Mouse (Mus musculus) frontal cortex, postnatal 36 days (tissue): Measurements from ENCODE around the gene 1110032A03Rik.
A peak's percentile ranks its signal among the peaks of the same experiment; 100 is the strongest.

Source experiments
- DNase-seq, 2 experiments: peaks; one replicate each; pipeline ENCODE4 v3.0.0; 2022; ENCODE audit warnings: low spot score in 2 of 2

The 1110032A03Rik gene

DNA sequence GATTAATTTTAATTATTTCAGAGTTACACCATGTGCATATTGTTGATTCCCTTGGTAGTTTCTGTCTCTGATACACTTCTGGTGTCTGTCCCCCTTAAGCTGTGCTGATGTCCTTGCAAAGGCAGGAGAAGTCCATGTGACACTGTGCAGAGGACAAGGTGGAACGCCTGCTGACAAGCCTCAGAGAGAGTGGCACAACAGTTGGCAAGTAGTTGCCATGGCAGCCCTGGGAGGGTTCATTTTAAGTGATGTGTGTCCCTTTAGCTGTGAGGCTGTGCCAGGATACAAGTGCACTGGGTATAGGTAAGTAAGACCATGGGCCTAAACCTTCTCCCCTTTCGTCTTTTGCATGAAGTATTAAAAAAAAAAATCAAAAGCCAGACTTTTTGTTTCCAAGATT is 5.3 kb downstream of the 1110032A03Rik start:
- DNase-seq: no peak

DNA sequence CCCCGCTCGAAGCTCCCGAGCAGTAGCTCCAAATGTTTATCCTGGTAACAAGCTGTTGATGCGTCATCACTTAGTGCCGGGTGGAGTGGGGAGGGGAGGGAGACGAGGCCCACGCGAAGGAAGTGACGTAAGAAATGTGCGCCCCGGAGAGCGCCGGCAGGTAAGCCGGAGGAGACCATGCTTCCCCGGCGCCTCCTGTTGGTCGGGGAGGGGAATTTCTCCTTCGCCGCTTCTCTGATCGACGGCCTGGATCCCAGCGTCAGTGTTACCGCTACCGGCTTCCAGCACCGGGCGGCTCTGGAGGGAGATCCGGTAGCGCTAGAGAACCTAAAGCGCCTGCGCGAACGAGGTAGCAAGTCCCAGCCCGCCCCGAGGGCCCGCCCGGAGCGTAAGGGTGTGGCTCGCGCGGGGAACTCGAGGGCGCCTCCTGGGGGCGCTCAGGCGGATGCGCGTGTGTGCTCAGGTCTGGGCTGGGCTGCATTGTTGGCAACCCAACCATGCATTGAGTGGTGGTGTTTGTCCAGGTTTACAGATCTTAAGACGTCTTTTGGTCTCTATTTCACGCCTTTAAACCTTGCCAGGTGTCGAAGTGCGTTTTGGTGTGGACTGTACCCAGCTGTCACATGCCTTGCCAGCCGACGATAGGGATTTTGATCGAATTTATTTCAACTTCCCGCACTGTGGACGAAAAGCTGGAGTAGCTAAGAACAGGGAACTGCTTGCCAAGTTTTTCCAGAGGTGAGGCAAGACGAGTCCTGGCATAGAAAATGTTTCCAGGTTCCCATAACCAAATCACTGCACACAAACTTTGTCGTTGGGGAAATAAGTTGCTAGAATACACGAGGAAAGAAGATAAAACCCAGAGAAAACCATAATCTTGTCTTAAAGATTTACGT is 7.0 kb downstream of the 1110032A03Rik start, which contains the start of gene Fdxacb1:
Fdxacb1 (plus strand) TSS at position 130 of the 896 bp plus-strand sequence.
- DNase-seq: peak; percentile 99

DNA sequence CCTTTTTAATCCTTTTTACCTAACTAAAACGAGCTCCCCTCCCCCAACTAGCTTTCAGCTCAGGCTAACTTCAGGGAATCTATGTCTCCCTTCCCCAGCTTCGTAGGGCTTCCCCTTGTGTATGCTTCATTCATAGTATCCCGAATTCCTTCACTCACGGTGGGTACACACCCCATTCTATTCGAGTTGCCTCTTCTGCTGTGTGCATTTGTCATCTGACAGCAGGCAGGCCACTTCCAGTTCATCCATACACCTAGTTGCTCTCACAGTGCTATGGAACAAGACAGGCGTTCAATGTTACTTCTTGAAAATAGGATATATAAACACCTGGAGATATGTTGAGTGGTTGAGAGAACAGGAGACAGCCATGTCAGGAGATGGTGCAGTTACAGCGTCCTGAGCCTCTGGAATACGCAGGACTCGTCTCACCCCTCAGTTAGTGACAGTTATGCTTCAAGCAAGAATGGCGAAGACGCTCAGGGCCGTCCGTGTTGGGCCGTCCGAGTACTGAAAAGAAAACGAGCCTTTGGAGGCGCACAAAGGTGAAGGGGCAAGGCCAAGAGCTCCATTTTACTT is 7.7 kb downstream of the 1110032A03Rik start:
- DNase-seq: peak in 1 of 2 experiments; percentile 11

DNA sequence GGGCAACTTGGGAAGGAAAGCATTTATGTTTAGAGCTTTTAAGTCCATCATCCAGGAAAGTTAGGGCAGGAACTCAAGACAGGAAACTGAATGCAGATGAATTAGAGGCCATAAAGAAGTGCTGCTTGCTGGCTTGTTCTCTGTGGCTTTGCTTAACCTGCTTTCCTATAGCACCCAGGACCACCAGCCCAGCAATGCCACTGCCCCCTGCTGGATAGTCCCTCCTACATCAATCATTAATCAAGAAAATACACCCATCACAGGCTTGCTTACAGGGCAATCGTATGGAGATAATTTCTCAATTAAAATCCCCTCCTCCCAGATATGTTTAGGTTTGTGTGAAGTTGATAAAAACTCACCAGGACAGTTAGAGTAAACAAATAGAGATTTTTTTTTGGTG is 12.0 kb downstream of the 1110032A03Rik start:
- no peak for DNase-seq

DNA sequence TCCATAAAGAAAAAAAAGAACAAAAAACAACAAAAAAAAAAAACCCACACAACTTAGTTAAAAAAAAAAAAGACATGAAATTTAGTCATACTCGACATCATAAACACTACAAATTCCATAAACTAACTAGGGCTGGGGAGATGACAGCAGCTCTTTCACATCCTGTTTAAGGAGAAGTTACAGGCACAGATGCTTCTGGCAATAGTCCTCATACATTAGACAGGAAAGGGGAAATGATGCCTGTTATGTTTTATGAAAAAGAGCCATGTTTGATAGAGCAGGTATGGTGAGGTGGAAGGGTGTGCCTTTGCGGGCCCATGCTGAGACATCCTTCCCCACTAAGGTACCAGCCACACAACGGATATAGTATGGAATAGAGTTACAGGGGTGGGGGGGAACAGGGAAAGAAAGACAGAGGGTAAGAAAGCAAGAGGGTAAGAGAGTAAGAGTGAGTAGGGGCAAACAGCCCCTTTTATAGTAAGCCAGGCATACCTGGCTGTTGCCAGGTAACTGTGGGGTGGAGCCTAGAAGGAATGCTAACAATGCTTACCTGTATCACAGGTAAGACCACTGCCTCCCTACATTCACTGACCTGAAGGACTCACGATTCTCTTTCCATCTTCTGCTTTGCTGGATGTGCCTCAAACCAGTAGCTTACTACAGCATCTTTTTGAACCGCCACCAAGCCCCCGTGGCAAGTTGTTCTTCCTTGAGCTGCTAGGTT is 13.6 kb downstream of the 1110032A03Rik start:
- no peak for DNase-seq

DNA sequence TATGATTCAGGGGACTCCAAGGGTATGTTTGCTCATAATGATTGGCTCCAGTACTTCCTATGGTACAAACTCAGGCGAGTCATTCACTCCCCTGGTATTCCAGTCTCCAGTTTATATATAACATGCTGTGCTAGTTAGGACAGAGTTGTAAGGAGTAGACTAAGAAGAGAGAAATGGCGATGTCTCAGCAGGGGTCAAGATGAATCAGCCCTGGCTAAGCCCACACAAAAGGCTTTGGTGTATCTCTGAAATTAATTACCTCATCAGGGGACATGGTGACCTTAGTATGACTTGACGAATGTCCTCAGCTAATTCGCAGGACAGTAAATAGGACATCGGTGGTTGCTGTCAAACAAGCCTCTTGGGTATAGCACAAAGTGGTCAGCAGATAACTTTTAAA is 18.6 kb downstream of the 1110032A03Rik start:
- DNase-seq: no peak

DNA sequence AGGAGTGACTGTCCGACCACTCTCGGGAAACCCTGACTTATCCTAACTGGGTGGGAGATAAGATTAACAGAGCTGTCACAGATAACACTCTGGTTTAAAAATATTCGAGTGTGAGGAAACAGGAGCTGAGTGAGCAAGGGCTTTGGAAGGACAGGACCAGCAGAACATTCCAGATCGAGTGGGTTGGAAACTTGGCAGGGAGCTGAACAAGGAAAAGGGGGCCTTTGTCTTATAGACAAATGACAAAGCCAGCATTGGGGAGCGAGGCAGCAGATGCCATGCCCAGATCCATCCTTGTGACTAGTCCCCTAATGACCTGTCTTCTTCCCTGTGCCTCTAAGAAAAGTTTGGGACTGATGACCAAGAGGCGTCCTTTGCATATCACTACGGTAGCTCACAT is 21.4 kb downstream of the 1110032A03Rik start:
- DNase-seq: no peak

DNA sequence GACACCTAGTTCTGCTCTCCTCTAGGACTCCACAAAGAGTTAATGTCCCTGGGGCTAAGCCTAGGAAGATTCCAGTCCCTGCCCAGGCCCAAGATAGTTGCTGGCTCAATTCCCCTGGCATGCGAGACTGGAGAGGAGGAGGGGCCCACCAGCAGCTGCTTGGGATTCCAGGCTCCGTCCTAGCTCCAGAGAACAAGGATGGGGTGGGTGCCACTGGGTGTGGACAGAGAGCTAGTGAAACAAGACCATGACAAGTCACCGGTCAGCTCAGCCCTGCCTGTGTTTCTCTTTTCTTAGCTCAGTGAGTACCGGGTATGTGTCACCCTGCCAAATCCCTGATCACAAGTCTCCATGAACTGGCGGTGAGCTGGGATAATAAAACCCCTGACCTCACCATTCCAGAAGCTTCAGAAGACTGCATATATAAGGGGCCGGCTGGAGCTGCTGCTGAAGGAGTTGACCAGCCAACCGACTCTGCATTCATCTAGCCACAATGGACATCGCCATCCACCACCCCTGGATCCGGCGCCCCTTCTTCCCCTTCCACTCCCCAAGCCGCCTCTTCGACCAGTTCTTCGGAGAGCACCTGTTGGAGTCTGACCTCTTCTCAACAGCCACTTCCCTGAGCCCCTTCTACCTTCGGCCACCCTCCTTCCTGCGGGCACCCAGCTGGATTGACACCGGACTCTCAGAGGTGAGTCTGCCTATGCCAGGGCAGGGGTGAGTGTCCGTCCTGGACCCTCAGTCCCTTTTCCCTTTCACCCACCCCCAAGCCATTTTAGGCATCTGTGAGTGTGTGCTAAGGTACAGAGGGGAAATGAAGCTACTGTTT is 22.3 kb downstream of the 1110032A03Rik start:
- DNase-seq: peak; percentile 74 to 76

DNA sequence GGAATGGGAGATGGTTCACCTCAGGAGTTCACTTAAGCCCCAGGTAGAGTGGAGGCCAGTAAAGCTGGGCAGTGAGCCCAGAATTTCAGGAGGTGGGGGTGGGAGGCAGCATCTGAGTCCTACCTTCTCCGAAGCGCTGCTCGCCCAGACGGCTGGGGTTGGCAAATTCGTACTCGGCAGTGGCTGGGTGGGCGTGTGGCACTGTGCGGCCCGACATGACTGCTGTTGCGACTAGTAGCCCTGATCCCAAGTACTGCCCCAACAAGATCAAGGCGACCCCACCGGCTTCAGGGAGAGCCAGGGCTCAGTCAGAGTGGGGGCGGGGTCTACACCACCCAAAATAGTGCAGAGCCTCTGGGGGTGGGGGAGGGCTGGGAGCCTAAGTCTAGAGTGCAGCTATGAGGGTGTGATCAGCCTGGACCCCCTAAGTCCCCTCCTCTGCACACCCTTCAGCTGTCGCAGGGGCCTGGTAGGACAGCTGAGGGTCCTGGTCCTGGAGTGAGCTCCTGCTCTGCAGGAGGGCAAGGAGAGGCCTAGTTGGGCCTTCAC is 23.2 kb downstream of the 1110032A03Rik start, which contains the start of gene Hspb2:
Hspb2 (minus strand) TSS at position 301 of the 549 bp plus-strand sequence.
- DNase-seq: no peak

DNA sequence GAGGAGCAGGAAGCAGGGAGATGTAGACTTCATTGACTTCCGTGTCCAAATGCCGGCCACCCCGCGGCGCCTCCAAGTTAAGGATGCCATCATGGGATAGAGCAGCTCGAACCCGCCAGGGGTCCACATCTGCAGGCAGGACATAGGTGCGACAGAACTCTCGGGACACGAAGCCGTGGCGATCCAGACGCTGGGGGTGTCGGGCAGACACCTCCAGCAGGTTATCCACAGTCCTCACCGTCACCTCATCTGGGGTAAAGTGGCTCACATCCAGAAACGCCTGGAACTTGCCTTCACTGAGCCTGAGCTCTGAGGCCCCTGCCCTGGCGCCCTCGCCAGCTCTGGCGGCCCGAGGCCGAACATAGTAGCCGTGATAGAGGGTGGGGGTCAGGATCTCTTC is 24.0 kb downstream of the 1110032A03Rik start, which contains the start of gene Cryab:
Cryab (plus strand) TSS at position 3 of the 400 bp plus-strand sequence.
- no peak for DNase-seq

DNA sequence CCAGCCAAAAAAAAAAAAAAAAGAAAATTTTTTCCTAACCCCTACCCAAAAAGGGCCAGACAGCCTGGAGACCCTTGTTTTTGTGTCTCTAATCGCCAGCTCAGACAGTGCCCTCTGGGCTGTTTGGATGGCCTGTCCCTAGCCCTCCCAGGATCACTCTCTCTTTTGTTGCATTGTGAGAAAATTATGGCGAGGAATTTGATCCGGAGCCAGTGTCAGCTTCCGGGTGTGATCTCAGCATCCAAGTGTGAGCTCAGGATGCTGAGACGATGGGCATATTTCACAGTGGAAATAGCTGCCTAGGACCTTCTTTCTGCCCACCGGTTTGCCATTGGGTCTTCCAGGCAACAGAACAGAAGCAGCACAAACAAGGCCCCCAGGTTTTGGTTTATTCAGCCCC is 24.6 kb downstream of the 1110032A03Rik start:
- DNase-seq: no peak

DNA sequence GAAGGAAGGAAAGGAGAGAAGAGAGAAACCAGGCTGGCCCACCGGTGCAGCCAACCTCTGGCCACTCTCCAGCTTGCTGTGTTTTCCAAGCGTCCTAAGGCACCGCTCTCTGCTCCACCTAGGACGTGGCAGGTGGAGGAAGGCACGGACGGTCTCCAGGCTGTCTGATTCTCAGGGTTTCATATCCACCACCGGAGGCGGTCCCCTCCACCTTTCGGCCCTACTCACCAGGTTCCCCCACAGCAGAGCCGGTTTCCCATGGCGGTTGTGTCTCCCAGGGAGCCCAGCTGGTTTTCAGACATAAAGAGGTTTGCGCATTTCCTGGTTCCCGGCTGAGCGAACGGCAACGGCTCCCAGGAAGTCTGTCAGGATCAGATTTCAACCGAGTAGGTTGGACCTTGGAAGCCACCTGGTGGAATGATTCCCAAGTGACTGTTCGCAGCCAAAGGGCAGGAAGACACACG is 29.1 kb downstream of the 1110032A03Rik start, which contains the start of gene 2310030G06Rik:
2310030G06Rik (minus strand) TSS at position 323 of the 464 bp plus-strand sequence.
- no peak for DNase-seq

DNA sequence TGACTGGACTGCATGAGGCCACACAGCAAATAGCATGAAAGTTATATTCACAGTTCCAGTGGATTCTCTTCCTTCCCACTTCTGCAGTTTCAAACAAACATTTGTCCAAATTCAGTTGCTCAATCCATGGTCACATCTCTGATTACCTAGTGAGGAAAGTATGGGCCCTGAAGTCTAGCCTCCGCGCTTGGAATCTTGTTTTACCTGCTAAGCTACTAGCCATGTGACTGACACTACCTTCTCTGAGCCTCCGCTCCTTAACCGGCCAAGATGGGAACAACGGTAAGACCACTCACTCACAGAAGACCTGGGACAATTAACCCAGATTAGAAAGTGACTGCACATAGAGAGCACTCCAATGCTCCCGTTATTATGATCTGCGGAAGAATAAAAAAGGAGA is 29.5 kb downstream of the 1110032A03Rik start:
- no peak for DNase-seq

DNA sequence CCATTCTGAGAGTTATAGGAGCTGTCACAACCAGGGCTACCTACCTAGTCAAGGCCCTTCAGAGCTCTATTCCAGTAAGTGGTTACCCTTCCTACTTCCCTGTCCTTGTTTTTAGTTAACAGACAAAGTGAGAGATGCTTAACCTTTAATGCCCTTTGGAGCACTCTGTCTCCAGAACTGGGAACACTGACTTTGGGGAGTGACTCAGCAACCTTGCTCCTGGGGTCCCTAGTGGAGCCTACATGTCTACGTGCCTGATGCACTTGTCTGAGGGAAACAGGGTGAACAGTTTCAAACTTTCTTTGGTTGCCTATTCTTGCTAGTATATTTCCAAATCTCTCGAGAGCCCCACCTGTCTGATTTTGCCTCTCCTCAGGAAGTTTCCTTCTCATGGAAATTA is 32.6 kb downstream of the 1110032A03Rik start:
- DNase-seq: no peak

DNA sequence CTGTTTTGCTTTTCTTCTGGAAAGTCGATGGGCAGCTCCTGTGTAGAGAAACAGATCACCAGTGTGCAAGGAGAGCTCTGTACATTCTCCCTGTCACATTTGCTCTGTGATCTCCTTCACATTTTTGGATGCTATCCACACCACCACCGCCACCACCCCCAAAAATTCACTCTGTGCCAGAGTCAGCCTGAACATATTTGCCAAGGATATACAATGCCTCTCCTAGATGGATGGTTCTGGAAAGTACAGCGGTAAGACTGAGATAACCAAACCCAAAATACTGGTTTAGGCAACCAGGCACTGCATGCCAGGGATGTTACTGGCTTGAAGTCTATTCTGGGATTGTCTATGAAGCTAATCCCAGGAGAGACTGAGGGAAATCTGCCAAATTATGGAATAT is 33.1 kb downstream of the 1110032A03Rik start:
- DNase-seq: peak in 1 of 2 experiments; percentile 28

DNA sequence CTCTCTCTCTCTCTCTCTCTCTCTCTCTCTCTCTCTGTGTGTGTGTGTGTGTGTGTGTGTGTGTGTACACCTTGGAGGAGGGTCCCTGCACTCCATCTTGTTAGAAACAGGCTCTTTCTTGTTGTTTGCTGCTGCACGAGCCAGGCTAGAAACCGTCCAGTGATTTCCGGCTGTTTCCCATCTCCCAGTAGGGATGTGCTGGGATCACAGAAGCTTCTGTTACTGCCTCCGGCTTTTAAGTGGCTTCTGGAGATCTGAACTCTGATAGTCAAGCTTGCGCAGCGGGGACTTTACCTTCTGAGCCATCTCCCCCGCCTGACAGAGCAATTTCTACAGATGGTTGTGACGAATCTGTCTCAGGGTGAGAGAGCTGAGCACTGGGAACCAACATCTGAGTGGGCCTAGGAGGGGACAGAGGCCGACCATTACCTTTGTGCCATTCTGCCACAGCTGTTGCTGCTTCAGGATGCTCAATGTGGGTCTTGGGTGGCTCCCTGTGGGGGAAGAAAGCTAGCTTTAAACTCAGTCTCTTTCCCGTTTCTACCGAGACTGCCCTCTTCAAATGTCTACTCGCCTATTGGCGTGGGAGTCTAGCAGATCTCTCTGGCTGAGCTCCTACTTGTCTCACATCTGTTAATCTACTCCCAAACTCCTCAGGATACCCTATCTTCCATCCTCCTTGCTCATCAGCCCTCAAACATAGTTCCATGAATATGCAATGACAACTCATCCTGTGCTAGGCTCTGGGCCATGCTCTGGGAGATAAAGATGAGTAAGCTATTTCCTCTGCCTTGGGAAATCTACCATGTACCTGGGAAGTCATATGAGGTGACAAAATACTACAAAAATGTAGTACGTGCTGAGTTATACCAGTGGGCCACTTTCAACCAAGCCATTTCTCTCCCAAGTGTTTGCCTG is 34.2 kb downstream of the 1110032A03Rik start:
- DNase-seq: peak in 1 of 2 experiments; percentile 42

DNA sequence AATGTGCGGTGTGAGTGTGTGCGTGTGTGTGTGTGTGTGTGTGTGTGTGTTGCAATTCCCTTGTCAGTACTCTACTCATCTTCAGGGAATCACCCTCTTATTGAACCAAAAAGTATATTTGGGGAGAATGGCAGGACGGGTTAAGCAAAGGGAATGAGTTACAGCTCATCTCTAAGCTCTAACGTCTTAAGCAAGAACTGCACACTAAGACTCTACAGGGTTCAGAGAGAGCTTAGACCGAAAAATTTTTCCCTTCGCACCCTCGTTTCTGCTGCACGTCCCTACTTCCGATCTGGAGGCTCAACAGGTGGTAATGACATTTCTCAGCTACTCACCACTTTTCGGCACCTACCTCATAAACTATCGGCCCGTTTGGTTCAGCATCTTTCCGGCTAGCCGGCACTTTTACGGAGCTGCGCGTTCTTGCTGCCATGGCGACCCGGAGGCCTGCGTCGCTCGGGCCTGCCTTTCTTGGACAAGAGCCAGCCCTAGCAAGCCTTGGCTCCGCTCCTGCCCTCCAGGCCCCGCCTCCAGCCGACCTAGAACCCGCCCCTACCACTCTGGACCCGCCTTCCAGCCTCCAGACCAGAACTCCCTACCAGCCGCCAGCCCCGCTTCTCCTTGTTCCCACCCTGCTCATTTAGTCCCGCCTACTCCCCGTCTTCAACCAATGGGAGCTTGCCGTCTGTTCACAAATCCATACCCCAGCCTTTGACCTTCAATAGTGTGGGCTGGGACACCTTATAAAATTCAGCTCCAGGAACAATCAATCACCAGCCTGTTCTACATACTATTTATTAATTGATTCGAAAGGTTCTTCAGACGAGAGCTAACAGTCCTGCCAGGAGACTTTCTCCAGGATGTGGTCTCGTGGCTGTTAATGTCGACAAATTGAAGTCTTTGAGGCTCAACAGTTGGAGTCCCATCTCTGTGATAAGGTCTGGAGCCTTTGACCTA is 36.1 kb downstream of the 1110032A03Rik start, which contains the start of gene Dixdc1:
Dixdc1 (minus strand) TSS at position 604 of the 957 bp plus-strand sequence.
- DNase-seq: peak; percentile 89 to 91

DNA sequence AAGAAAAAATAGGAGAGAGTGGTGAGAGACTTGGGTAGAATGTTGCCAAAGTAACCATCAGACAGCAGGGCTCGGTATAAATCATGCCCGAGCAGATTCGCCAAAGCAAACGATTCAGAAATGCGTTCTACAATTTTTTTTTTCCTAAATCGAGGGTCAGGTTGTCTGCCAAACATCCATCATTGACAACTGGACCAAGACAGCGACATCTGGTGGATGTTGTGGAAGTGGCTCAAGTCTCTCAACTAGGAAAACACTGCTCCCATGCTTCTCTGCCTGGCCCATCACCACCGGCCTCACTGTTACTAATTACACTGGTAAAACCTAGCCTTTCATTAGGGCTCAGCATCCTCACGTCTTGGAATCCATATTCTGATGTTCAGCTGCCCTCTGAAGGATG is 40.3 kb downstream of the 1110032A03Rik start:
- DNase-seq: peak in 1 of 2 experiments; percentile 55
